Mouse (Mus musculus) c-Kit-negative CD71-positive TER-119-positive erythroid progenitor cells, embryonic 14.5 days (primary cell): ENCODE results near the gene Surf4.
"Not testable (repeated sequence)": the region's sequence is repeated elsewhere in the genome, so short reads cannot be mapped to it uniquely, and the experiment has no call there.

Experiments
- DNase-seq: peaks from one replicate; pipeline ENCODE4 v3.0.0-alpha.2; 2013; ENCODE audit warnings: low read depth, low spot score

The Surf4 gene

DNA sequence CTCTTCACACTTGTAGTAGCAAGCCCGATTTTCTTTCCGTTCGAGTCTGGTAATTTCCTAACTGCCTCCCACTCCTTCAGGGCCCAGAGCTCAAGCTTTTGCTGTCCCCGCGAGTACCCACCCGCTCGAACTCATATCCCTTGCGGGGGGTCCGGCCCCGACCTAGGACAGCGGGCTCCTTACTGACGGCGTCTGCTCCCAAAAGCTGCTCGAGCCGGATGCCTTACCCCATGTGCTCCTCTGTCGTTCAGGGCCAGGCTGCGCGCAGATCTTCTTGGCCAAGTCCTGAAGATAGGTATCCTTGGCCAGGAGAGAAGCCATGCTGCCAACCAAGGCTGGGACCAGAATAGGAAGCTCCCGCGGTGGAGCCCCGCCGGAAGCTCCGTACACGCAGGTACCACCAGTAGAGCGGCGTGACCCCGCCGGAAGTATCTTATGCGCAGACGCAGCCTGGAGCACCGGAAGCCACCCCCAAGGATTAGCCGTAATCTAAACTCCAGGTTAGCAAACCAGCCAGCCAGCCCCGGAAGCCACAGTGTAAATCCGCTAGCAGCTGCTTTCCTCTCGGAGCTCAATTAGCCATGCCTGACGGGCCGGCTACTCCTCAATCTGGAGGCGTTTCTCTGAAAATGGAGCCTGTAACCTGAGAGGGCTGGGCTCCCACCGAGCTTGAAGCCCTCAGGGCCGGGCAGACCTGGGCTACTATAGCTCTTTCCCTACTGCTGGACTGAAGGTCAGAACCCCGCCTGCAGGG, 31.1 kb downstream of the Surf4 start, which contains the start of gene Surf6:
Gene Surf6 (minus strand): TSS at position 413 of the 754 bp plus-strand sequence.
- DNase-seq, result peak; percentile 69

DNA sequence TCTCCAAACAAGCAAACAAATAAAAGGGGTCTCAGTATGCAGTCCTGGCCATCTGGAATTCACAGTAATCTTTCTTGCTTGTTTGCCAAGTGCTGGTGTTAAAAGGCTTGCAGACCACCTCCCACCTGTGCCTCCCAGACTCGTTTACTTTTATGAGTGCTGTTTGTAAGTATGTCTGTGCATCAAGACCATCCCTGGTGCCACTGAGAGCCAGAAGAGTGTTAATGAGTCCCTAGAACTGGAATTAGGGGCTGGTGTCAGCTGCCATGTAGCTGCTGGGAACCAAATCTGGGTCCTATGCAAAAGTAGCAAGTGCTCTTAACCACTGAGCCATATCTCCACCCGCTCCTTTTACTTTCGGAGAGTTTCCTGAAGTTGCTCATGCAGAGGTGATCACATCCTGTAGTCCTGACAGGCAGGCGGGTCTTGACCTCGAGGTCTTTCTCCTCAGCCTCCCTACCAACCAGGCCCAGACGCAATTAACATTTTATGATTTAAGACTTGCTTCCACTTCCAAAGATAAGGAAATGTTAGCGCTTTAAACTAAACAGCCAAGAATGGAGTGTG, 31.8 kb downstream of the Surf4 start:
- DNase-seq, result no peak

GRCm38 (mm10) chr2:26900731-26901130, 33.0 kb downstream of the Surf4 start:
- DNase-seq, result no peak

- DNase-seq, result no peak
Observed at GRCm38 (mm10) chr2:26895898-26896297, 37.8 kb downstream of the Surf4 start.

- DNase-seq, result not testable (repeated sequence)
Observed at GRCm38 (mm10) chr2:26886170-26886569, 47.6 kb downstream of the Surf4 start.

GRCm38 (mm10) chr2:26885541-26885940, 48.2 kb downstream of the Surf4 start:
- not testable (repeated sequence) for DNase-seq

DNA sequence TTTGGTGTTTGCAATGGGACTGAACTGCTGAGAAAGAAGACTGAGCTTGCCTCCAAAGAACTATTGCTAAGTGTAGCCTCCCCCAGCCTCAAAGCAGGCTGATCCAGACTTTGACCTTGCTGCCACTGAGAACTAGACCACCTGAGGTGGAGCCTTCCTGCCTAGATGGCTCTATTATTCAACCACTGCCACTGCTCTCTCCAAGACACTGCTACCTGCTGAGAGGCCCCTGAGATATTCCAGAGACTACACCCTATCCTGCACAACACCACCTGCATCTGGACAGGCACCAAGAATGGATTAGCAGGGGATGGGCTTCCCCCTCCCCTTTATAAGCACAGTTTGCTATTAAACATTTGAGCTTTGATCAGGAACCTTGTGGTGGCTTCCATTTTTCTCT, 55.2 kb downstream of the Surf4 start:
- no peak for DNase-seq

DNA sequence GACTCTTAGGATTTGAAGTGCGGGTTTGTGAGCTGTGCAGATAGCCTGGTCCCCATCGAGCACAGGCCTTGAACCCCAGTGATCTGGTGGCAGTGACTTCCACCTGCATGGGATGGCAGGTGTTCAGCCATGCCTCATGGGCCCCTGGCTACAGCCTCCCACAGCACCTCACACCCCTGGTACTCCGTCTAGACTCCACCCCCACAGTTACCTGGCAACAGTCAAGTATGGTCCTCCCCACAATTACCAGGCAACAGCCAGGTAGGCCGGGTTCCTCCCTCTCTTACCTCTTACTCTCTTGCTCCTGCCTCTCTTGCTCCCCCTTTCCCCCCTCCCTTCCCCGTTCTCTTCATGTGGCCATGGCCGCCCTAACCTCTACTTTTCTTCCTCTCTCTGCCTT, 63.1 kb downstream of the Surf4 start:
- DNase-seq, result no peak
